Mouse (Mus musculus) G1E-ER4 (cell line): ENCODE data around the gene Nhlh2. TPM values are rescaled to one million over a fixed set of nuclear protein-coding genes. Genes with fewer than 3 reads are reported as not detected.

Experiments
- GATA1 ChIP-seq: IDR thresholded peaks from one replicate; pipeline ENCODE4 v1.8.0; 2012; ENCODE audit warnings: low read length, inconsistent platforms
- polyA plus RNA-seq: library from polyadenylated mRNA; stranded (reverse); fragments of >175 nt; gene quantifications from 2 replicates; pipeline ENCODE4 v1.2.3, GENCODE M21; 2012

The Nhlh2 gene
- polyA plus RNA-seq, result not detected in 2 replicates

- TF ChIP-seq GATA1, result no peak
These were observed at the start of gene Nhlh2 for GRCm38 (mm10) chr3:102009926-102010381. TSS of gene Nhlh2 (plus strand) at chr3:102010076.

- TF ChIP-seq GATA1, result no peak
These were observed 48.6 kb upstream of the Nhlh2 start for GRCm38 (mm10) chr3:101961146-101961835.

GRCm38 (mm10) chr3:101963501-101963900 is 46.4 kb upstream of the Nhlh2 start:
- TF ChIP-seq GATA1, result no peak

GRCm38 (mm10) chr3:101964352-101964751 is 45.5 kb upstream of the Nhlh2 start:
- no peak for TF ChIP-seq GATA1

- TF ChIP-seq GATA1, result no peak
These were observed 42.9 kb upstream of the Nhlh2 start for GRCm38 (mm10) chr3:101966825-101967558.

DNA sequence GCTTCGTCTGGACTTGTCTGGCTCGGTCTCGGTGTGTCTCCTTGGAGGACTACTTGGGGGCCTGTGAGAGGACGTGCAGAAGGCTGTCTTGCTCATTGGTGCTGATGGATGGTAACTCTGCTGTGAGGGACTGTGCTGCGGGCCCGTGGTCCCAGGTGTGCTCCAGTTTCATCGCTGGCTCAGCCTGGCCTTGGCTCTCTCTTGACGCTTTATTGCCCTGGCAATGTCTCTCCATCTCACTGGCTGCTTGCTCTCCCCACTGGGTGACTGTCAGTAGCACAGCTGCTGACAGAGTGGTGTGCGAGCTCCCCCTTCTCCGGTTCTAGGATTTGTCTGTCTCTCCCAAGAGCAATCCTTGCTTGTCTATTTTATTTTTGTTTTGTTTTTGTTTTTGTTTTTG is 34.5 kb upstream of the Nhlh2 start:
- TF ChIP-seq GATA1, result no peak

DNA sequence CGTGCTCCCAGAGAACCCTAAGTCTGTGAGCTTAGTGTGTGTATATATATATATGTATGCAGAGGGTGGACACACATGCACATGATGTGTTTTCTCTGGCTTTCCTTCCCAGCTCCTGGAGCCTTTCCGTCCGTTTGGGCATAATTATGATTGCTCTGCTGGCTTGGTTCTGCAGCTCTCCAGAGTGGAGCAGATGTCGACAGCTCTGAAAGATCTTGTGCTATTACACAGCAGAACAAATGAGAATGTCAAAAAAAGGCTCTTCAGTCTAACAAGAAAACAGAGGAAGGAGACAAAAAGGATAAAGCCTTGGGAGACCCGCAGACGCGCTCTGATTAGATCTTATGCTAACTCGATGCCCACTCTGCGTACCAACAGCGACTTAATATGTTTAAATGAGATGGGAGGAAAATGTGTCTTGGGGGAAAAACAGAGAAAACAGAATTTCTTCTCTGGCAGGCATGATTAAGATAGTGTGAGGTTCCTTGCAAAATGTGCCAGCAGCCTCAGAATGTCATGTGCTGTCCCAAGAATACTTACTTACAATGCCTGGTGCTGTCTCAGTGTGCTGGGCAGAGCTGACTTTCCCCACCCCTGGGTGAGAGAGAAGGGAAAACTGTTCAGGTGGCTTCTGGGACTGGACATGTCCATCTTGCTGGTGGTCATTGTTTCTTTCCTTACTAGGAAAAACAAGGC is 31.4 kb upstream of the Nhlh2 start:
- no peak for TF ChIP-seq GATA1

- no peak for TF ChIP-seq GATA1
These were observed 26.0 kb upstream of the Nhlh2 start for GRCm38 (mm10) chr3:101983917-101984316.

GRCm38 (mm10) chr3:101985634-101986033 is 24.2 kb upstream of the Nhlh2 start:
- no peak for TF ChIP-seq GATA1

GRCm38 (mm10) chr3:101990136-101990535 is 19.7 kb upstream of the Nhlh2 start:
- TF ChIP-seq GATA1, result no peak

GRCm38 (mm10) chr3:101990995-101991516 is 18.8 kb upstream of the Nhlh2 start:
- no peak for TF ChIP-seq GATA1

- TF ChIP-seq GATA1, result no peak
These were observed 12.0 kb upstream of the Nhlh2 start for GRCm38 (mm10) chr3:101997851-101998250.

DNA sequence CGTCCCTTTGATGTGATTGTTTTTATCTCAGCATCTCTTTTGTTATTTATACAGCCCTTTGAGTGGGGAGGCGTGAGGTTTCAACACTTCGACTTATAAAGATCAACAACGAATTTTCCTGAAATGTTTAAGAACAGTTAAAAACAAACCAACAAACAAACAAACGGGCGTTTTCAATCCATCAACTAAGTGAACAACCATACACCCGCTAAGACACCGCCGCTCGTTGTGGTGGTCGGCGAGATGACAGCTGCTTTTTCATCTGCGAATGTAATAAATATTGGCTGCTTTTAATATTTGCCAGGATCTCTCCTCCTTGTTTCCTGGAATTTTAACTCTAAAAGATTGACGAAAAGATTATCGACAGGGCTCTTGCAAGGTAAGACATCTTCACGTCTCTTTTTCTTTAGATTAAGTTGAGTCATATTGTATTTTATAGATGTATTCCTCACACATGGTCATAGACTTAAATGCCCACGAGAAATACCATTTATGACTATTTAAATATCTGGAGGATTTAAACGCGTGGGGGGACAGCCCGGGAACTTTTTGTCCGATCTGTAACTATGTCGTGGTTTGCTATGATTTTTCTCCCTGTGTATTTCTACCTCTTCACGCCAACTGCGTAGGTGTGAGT is 923 bp downstream of the Nhlh2 start:
- no peak for TF ChIP-seq GATA1

GRCm38 (mm10) chr3:102011318-102012075 is 1.6 kb downstream of the Nhlh2 start:
- TF ChIP-seq GATA1, result no peak
